Mouse (Mus musculus) erythroblast, embryonic 14.5 days (primary cell): ENCODE data around the gene Rbm4b.

Source experiments
- GATA1 ChIP-seq: IDR thresholded peaks from 2 replicates; pipeline ENCODE4 v1.6.1; 2012; ENCODE audit warnings: low read length, inconsistent platforms, mixed read lengths
- TAL1 ChIP-seq: IDR thresholded peaks from 3 replicates; pipeline ENCODE4 v1.6.1; 2012; ENCODE audit warnings: low read length, inconsistent platforms, mixed read lengths

DNA sequence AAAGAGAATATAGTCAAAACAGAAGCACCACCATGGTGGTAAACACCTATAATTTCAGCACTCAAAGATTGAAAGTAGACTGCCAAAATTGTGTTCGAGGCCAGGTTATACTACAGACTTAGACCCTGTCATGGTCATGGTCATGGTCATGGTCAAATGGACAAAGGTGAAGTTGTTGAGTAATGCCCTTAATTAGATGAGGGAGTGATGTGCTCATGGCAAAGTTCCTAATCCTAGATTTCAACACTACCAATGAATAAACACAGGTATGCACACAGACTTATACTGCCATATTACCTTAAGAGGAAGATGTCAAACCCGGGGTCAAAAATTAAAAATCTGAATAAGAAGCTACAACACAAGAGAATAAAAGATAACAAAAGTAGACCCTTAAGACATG is 30.0 kb downstream of the Rbm4b start:
- TF ChIP-seq GATA1 (no peak), TAL1 (no peak)
